Mouse (Mus musculus) kidney, postnatal 25 days (tissue): ENCODE measurements around the gene Cyp4f39.
"Not testable (repeated sequence)": the region's sequence is repeated elsewhere in the genome, so short reads cannot be mapped to it uniquely, and the experiment has no call there.

Experiments
- DNase-seq, 2 experiments: peaks; one replicate each; pipeline ENCODE4 v3.0.0; 2021; ENCODE audit warnings: mixed read lengths in 2 of 2

The Cyp4f39 gene

GRCm38 (mm10) chr17:32474954-32475560 lies 22.5 kb downstream of the Cyp4f39 start:
- no peak for DNase-seq

GRCm38 (mm10) chr17:32477204-32477603 lies 24.7 kb downstream of the Cyp4f39 start:
- DNase-seq: no peak

- DNase-seq: no peak
These were observed 26.2 kb downstream of the Cyp4f39 start for GRCm38 (mm10) chr17:32478727-32479126.

GRCm38 (mm10) chr17:32479554-32480506 lies 27.3 kb downstream of the Cyp4f39 start:
- DNase-seq: peak in 1 of 2 experiments; percentile 8

GRCm38 (mm10) chr17:32481766-32482165 lies 29.2 kb downstream of the Cyp4f39 start:
- DNase-seq: no peak

- DNase-seq: peak; percentile 94 to 96
These were observed 30.7 kb downstream of the Cyp4f39 start for GRCm38 (mm10) chr17:32483200-32483599.

GRCm38 (mm10) chr17:32492349-32492980 lies 39.9 kb downstream of the Cyp4f39 start:
- peak; percentile 45 to 53 for DNase-seq

- DNase-seq: peak; percentile 67 to 86
These were observed 42.1 kb downstream of the Cyp4f39 start for GRCm38 (mm10) chr17:32494601-32495000.

GRCm38 (mm10) chr17:32500511-32500910 lies 48.0 kb downstream of the Cyp4f39 start:
- not testable (repeated sequence) for DNase-seq

- no peak for DNase-seq
These were observed 48.5 kb downstream of the Cyp4f39 start for GRCm38 (mm10) chr17:32501051-32501450.

- DNase-seq: peak in 1 of 2 experiments; percentile 52
These were observed 50.6 kb downstream of the Cyp4f39 start for GRCm38 (mm10) chr17:32503111-32503510.

GRCm38 (mm10) chr17:32505851-32506728 lies 53.6 kb downstream of the Cyp4f39 start, which contains the start of gene Cyp4f17:
Gene Cyp4f17, plus strand, starts transcription at chr17:32506050.
- DNase-seq: peak; percentile 74 to 85

- peak in 1 of 2 experiments; percentile 48 for DNase-seq
These were observed 54.3 kb downstream of the Cyp4f39 start for GRCm38 (mm10) chr17:32506729-32507245.

GRCm38 (mm10) chr17:32516126-32516525 lies 63.6 kb downstream of the Cyp4f39 start:
- no peak for DNase-seq

- DNase-seq: no peak
These were observed 69.5 kb downstream of the Cyp4f39 start for GRCm38 (mm10) chr17:32521981-32522380.

- no peak for DNase-seq
These were observed 69.9 kb downstream of the Cyp4f39 start for GRCm38 (mm10) chr17:32522386-32522785.

- no peak for DNase-seq
These were observed 70.3 kb downstream of the Cyp4f39 start for GRCm38 (mm10) chr17:32522816-32523215.

- no peak for DNase-seq
These were observed 71.4 kb downstream of the Cyp4f39 start for GRCm38 (mm10) chr17:32523895-32524294.

- not testable (repeated sequence) for DNase-seq
These were observed 73.8 kb downstream of the Cyp4f39 start for GRCm38 (mm10) chr17:32526341-32526740.

- no peak for DNase-seq
These were observed 75.2 kb downstream of the Cyp4f39 start for GRCm38 (mm10) chr17:32527748-32528147.

- peak; percentile 88 to 90 for DNase-seq
These were observed 76.2 kb downstream of the Cyp4f39 start for GRCm38 (mm10) chr17:32528408-32529337.
